Mouse (Mus musculus): ENCODE measurements around the gene Cgas.
A peak's percentile ranks its signal among the peaks of the same experiment; 100 is the strongest.
"Not testable (repeated sequence)": the region's sequence is repeated elsewhere in the genome, so short reads cannot be mapped to it uniquely, and the experiment has no call there.

Cgas gene

GRCm38 (mm10) chr9:78442579-78443392 lies at the start of gene Cgas:
Gene Cgas (minus strand): TSS chr9:78443237.
- peak; percentile 43 for DNase-seq (ENCODE audit: low spot score)

GRCm38 (mm10) chr9:78492254-78492653 lies 49.2 kb upstream of the Cgas start:
- peak; percentile 65 for DNase-seq (ENCODE audit: low spot score)

DNA sequence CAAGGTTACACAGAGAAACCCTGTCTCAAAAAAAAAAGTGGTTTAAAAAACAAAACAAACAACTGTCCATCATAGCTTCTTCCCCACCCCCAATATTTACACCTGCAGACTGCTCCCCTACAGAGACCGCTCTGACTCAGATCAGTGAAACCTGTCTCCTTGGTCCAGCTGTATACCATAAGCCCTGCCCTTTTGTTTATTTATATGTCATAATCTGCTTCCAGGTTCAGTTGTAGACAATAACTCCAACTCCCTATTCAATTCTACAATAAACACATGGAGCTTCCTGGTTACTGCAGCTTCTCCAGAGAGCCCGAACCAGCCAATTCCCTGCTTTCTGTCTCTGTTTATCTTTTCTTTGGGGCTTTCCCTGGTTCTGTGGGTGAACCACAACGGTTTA lies 48.1 kb upstream of the Cgas start:
- DNase-seq (ENCODE audit: low spot score): no peak

GRCm38 (mm10) chr9:78488890-78489420 lies 45.9 kb upstream of the Cgas start, which contains the start of gene Eef1a1:
Gene Eef1a1 (minus strand): TSS chr9:78489151.
- peak; percentile 76 for DNase-seq (ENCODE audit: low spot score)

DNA sequence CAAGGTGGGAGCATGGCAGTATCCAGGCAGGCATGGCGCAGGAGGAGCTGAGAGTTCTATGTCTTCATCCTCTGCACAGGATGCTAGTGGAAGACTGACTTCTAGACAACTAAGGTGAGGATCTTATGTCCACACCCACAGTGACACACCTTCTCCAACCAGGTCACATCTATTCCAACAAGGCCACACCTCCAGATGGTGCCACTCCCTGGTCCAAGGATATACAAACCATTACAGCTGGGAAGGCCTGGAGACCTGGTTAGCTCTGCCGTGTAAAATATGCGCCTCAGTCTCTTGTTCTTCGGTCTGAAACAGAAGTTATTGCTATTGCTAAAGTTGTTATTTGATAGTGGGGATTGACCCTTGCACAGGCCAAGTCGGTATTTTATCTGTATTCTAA lies 45.0 kb upstream of the Cgas start:
- DNase-seq (ENCODE audit: low spot score): not testable (repeated sequence)

GRCm38 (mm10) chr9:78484660-78485059 lies 41.6 kb upstream of the Cgas start:
- no peak for DNase-seq (ENCODE audit: low spot score)

DNA sequence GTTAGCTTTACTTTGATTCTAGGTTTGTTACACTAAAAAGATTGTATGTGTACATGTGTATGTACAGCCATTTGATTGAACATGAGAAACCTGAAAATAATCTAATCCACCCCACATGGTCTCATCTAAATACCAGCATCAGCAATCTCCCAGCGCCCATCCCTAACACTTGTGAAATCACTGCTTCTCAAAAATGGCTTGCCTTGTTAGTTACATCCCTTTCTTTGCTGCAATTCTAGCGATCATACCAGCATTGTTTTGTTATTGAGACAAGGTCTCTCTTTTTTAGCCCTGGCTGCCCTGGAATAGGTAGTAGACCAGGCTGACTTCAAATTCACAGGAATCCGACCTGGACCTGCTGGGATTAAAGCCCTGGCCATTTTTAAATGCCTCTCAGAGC lies 39.3 kb upstream of the Cgas start:
- no peak for DNase-seq (ENCODE audit: low spot score)

DNA sequence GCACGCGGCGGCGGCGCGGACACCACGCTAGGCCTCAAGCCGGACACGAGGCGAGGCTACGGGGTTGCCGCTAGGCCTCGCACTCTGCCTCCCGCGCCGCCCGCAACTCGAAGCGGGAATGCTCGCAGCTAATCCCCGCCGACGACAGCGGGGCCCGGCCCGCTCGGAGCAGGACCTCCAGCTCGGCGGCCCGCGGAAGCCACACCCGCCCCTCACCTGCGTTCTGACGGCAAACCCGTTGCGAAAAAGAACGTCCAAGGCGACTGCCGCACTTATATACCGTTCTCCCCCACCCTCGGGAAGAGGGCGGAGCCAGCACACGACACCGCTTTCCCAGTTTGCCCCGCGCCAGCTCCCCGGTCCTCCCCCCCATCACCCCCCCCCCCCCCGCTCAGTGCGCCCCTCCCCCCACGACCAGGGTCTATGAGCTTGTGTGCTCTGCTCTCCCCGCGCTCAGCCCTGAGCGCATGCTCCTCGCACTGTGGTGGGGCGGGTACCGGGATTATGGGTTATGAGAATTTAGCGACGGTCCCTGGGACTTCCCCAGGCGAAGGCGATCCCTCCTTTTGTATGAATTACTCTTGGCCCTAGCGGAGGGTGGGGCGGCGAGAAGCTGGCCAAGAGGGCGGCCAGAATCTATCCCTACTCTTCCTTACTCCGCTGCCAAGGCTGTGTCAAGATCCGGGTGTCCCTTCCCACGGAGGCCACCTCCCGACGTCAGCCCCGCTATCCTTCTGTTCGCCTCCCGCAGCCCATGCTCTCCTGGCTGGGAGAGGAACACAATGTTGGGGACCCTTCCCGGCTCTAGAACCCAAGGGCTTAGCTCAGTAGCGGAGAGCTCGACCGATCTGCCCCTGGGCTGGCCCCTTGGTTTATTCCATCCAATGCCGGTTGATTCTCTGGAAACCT lies 38.6 kb upstream of the Cgas start:
- peak; percentile 99 for DNase-seq (ENCODE audit: low spot score)

- peak; percentile 80 for DNase-seq (ENCODE audit: low spot score)
Measured at GRCm38 (mm10) chr9:78480706-78481358, 37.8 kb upstream of the Cgas start.

DNA sequence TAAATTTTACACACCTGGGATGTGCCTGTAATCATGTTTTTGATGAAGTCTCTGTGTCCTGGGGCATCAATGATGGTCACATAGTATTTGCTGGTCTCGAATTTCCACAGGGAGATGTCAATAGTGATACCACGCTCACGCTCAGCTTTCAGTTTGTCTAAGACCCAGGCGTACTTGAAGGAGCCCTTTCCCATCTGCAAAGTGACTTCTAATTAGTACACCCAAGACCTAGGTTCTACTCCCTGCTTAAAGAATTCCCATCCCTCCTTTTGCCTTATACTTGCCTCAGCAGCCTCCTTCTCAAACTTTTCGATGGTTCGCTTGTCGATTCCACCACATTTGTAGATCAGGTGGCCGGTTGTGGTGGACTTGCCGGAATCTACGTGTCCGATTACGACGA lies 37.2 kb upstream of the Cgas start:
- not testable (repeated sequence) for DNase-seq (ENCODE audit: low spot score)

GRCm38 (mm10) chr9:78479308-78479707 lies 36.3 kb upstream of the Cgas start:
- not testable (repeated sequence) for DNase-seq (ENCODE audit: low spot score)

- DNase-seq (ENCODE audit: low spot score): peak; percentile 19
Measured at GRCm38 (mm10) chr9:78478009-78478605, 35.1 kb upstream of the Cgas start.

DNA sequence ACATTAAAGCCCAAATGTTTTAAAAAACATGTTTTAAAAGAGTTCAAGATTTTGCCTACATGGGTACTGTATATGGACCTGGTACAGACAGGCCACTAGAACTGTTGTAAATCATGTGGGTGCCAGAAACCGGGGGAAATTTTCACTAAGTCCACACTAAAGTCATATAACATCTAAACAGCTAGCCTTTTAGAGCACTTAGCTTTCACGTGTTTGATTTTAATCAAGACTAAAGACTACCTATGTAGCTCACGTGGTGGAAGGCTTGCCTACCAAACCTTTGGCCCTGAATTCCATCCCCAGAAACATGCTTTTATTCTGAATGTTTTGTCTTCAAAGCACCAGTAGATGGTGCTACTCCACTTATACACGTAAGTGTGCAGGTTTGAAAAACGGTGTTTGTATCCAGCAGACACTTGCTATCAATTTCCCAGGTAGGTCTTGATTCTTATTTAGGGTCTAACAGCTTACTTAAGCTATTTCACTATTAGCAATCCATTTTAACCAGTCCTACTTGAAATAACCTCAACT lies 34.0 kb upstream of the Cgas start:
- DNase-seq (ENCODE audit: low spot score): peak; percentile 72

DNA sequence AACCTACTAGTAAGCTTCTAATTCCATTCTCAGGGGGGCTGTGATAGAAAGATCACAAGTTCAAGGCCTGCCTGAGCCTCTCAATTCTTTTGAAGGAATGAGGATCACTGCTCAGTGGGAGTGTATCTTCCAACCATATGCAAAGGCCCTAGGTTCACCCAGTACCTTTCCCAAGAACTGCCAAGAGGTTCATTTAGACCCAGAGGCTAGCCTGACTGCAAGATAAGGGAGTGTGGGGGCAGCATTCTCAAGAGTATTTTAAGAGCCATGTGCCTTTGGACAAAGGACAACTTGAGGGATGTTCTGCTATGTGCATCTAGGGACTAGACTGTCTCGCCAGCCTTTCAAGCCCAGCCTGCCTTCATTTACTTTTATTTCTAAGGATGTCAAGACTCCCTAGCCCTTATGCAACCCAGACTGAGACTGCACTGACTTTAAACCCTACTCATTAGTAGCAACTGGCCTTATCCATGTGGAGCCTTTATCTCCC lies 33.5 kb upstream of the Cgas start:
- peak; percentile 74 for DNase-seq (ENCODE audit: low spot score)

DNA sequence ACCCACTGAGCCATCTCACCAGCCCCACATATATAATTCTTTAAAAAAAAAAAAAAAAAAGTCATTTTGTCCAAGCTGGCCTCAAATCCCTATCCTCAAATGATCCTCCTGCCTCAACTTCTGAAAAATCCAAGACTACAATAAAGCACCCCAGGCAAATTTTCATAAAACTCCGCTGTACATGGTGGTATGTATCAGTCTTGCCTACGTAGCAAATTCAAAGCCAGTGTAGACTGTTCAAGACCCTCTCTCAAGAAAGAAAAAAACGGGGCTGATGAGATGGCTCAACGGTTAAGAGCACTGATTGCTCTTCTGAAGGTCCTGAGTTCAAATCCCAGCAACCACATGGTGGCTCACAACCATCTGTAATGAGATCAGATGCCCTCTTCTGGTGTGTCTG lies 32.8 kb upstream of the Cgas start:
- DNase-seq (ENCODE audit: low spot score): peak; percentile 41

DNA sequence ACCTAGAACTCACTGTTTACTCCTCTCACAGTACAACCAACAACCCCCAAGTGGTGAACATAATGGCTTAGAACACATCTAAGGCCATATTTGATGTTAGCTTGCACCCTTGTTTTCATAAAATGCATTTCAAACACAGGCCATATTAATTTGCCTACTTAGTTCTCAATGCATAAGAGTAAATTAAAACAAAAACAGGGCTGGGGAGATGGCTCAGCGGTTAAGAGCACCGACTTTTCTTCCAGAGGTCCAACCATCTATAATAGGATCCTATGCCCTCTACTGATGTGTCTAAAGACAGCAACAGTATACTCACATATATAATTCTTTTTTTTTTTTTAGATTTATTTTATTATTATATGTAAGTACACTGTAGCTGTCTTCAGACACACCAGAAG lies 32.3 kb upstream of the Cgas start:
- DNase-seq (ENCODE audit: low spot score): no peak

- no peak for DNase-seq (ENCODE audit: low spot score)
Measured at GRCm38 (mm10) chr9:78474771-78475382, 31.8 kb upstream of the Cgas start.

DNA sequence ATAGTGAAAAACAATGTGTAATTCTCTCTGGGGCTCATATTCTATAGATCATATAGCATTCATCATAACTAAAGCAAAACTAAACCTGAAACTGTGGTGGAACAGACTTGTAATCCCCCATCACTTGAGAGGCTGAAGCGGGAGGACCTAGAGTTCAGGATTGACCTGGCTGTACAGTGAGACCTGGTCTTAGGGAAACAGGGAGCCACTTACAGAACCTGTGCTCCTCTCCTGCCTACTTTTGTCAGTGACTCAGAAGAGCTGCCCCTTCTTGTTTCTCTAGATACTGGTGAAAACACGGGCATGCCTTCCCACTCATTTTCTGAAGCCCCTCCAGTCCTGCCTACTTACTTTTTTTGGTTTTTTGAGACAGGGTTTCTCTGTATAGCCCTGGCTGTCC lies 31.2 kb upstream of the Cgas start:
- DNase-seq (ENCODE audit: low spot score): no peak

GRCm38 (mm10) chr9:78473588-78473987 lies 30.6 kb upstream of the Cgas start:
- DNase-seq (ENCODE audit: low spot score): no peak

DNA sequence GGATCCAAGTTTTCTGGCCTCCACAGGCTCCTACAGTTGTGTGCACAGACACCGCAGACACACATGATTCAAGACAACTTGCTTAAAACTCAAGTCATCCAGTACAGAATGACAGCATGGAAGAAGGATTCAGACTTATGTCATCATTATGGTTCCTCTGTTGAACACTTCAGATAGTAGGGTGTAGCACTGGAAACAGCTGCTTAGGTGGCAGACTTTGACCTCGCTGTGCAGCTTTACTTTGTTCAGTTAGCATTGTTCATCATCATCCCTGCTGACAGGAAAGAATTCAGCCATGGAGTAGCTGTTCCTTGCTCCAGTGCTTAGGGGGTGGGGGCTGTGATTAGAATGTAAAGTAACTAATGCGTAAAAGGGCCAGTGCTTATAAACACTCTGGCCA lies 22.7 kb upstream of the Cgas start:
- peak; percentile 49 for DNase-seq (ENCODE audit: low spot score)

- DNase-seq (ENCODE audit: low spot score): no peak
Measured at GRCm38 (mm10) chr9:78463337-78463736, 20.3 kb upstream of the Cgas start.
